Mouse (Mus musculus) cortical plate, adult 2 months (tissue): ENCODE measurements at regions not wholly inside any gene's neighbourhood (a gene's known extent, or its start where the extent isn't known, plus 50 kb on each side); places are given as distances from the start of the nearest gene placed in this dataset.

Experiments
- H3K27ac ChIP-seq: fragments of 200-500 bp; 2 replicates; pipeline ENCODE4 v1.5.1; 2012; ENCODE audit warnings: low read length, control low read depth, inconsistent platforms; ENCODE audit not compliant: insufficient read depth
- H3K4me1 ChIP-seq: fragments of 200-500 bp; 2 replicates; pipeline ENCODE4 v1.6.1; 2011; ENCODE audit warnings: low read length; ENCODE audit not compliant: control insufficient read depth, insufficient read depth
- H3K4me3 ChIP-seq: fragments of 200-500 bp; 2 replicates; pipeline ENCODE4 v1.5.1; 2011; ENCODE audit warnings: mild to moderate bottlenecking, low read length, control low read depth; ENCODE audit not compliant: insufficient read depth
- CTCF ChIP-seq: fragments of 200-500 bp; IDR thresholded peaks from 2 replicates; pipeline ENCODE4 v1.5.1; 2011; ENCODE audit warnings: mild to moderate bottlenecking, control low read depth, low read length; ENCODE audit not compliant: insufficient read depth; ENCODE audit errors: extremely low read depth
- POLR2A ChIP-seq: fragments of 200-500 bp; IDR thresholded peaks from 2 replicates; pipeline ENCODE4 v1.6.1; 2011; ENCODE audit warnings: mild to moderate bottlenecking, low read length, control low read depth; ENCODE audit not compliant: insufficient read depth; ENCODE audit errors: extremely low read depth

DNA sequence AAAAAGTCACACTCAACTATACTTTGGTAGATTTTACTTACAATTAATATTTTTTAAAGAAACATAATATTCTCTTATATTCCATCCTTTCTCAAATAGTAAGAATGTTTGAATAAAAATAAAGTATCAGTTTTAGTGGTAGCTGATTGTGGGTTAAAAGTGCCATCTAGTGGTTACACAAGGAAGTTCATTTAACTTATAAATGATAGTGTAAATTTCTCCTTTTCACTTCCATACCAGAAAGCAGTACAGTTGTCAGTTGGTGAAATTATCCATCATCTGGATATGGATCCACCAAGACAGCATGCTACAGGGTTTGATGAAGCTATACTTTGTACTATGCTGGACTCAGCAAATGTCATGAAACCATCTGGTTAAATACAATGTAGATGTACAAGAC is 124.7 kb downstream of the Adamts1 start:
- TF ChIP-seq CTCF (no peak), POLR2A (no peak)
- Histone ChIP-seq H3K4me3 (no peak overlapping the region), H3K27ac (no peak overlapping the region), H3K4me1 (no peaks in the 10 kb centered on the region; the same call in 1 of the 2 replicates)

DNA sequence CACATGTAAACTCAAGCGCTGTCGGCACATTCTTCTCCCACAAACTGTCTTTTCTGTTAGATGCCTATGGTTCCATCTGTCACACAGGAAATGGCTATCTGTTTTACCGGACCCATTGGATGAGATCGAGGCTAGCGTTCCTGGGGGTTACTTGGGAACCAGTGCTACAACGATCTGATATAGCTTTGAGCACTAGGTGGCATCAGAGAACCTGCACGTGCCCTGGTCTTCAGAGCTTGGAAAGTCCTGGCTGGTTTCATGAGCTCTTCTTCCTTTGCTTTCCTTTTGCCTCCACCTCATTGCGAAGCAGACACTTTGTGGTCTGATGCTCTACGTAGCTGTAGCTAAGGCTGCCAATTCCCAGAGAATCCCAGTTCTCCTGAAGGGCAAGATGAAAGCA is 123.8 kb upstream of the Cyyr1 start:
- Histone ChIP-seq H3K4me3 (no peak overlapping the region), H3K4me1 (no peaks in the 10 kb centered on the region; the same call in 1 of the 2 replicates), H3K27ac (no peak overlapping the region)
- peak; percentile 46 for TF ChIP-seq CTCF
- no peak for TF ChIP-seq POLR2A

DNA sequence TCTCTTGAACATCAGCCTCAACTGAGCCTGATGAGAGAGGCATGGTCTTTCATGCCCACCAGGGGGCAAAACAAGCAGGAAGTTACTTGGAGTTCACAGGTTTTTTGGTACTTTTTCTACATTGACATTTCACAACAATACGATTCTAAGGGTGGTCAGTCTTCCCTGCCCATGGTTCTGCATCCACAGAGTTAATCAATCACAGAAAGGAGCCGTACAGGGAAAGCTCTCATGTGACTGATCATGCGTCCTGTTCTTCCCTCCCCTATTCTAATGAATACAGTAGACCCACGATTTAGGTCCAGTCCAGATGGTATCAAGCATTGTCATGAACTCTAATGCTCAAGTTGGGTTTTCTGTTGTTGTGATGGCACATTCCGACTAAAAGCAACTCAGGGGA is 115.6 kb upstream of the Cyyr1 start:
- TF ChIP-seq CTCF = no peak
- TF ChIP-seq POLR2A = no peak
- Histone ChIP-seq H3K4me1 (no peaks in the 10 kb centered on the region), H3K4me3 (no peak overlapping the region), H3K27ac (no peak overlapping the region)

DNA sequence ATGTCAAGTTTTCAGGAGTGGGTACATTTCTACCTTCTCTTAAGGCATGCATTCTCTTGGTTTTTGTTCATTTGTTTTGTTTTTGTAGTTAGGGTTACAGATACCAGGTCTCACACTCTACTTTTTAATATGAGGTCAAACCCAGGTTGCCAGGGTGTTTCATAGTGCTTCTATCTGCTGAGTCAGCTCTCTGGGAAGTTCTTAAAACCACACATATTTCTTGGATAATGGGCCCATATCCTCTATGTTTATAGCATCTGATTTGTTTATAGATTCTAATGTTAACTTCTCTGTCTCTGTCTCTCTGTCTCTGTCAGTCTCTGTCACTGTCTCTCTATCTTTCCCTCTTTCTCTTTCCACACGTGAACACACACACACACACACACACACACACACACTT is 114.6 kb upstream of the Cyyr1 start:
- H3K4me1 ChIP-seq = no peaks in the 10 kb centered on the region
- TF ChIP-seq POLR2A (no peak), CTCF (no peak)
- no peak overlapping the region for H3K27ac ChIP-seq
- no peak overlapping the region for H3K4me3 ChIP-seq

DNA sequence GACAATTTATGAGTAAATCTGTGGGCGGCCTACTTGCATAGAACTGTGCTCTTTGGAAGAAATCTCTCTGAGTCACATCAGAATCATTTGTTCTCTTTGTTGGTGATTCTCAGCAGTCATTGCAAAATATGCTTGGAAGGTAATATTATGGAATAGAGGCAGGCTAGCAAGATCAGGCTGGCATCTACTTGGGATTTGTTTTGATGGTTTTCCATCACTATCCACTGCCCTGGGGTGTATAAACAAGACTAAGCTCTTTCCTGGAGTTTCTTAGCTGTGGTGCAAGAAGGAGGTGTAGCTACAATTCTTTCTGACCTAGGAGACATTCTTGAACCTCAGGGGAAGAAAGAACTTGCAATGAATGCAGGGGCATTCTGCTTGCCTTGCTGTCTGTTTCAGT is 96.3 kb upstream of the Cyyr1 start:
- TF ChIP-seq POLR2A (no peak), CTCF (no peak)
- H3K27ac ChIP-seq = no peak overlapping the region
- no peaks in the 10 kb centered on the region for H3K4me1 ChIP-seq
- H3K4me3 ChIP-seq = no peak overlapping the region

DNA sequence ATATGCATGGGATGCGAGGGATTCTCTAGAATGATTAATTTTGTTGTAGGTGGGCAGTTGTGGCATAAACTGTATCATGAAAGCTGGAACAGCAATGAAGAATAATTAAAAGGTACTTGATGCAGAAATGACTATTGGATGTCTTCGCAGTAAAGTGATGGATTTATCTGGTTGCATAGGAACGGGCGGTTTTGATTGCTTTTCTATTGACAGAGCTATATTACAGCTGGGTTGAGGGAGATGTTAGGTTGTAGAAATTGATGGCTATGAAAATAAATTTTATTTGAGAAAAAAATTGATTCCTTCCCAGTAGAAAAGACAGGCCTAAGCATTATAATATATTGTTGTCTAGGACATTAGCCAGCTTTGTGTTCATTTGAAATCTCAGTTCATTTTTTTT is 87.8 kb upstream of the Cyyr1 start:
- no peak for TF ChIP-seq POLR2A
- no peak for TF ChIP-seq CTCF
- Histone ChIP-seq H3K4me1 (no peaks in the 10 kb centered on the region), H3K27ac (no peak overlapping the region), H3K4me3 (no peak overlapping the region)

DNA sequence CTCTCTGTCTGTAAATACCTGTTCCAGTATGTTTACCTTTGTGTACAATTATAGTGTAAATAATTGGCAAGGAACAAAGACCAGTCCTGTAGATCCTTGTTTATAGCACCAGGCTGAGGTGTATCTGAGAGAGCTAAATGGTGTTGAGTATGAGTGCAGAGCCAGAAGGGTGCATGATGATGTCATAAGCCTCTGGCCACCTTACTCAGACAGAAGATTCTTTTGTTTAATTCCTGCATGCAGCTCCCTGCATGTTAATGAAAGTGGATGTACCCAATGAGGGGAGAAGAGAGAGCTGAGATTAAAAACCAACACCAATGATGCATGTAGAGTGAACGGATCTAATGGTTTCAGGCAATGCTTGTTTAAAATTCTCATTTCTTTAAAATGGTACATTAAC is 83.9 kb upstream of the Cyyr1 start:
- no peak overlapping the region for H3K4me3 ChIP-seq
- H3K27ac ChIP-seq = no peak overlapping the region
- TF ChIP-seq CTCF (no peak), POLR2A (no peak)
- H3K4me1 ChIP-seq = no peaks in the 10 kb centered on the region

DNA sequence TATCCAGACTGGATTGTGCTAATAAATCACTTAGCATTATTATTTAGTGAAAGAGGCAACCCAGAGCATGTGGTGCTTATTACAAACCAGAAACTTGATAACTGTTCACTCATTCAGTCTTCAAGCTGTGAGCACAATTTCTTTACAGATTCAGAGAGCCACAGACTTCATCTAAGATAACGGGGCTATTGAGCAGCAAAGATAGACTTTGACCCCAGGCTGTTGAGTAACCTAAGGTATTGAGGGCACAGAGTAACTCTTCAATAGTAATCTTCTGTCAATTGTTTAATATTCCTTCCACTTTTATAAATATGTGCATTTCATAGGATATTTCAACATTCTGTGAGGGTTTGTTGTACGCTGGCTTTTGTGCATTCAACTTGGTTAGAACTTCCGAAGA is 76.5 kb upstream of the Cyyr1 start:
- no peak overlapping the region for H3K27ac ChIP-seq
- H3K4me1 ChIP-seq = no peaks in the 10 kb centered on the region
- TF ChIP-seq CTCF (no peak), POLR2A (no peak)
- H3K4me3 ChIP-seq = no peak overlapping the region

DNA sequence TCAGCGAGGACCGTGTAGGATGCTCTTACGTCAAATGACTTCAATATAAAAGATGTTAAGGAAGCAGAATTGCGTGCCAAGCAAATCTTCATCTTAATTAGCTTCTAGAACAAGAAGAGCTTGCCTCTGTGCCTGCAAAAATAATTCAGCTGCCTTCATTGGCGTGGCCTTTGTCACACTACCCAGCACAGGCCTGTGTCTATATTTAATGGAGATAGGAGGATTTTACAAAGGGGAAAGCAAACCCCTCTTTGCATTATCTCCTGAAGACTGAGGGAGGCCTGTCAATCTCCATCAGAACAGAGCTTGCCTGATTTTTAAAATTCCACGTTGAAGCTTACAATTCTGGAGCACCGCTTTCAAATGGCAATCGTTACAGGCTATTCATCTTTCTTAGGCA is 71.3 kb upstream of the Cyyr1 start:
- no peak overlapping the region for H3K27ac ChIP-seq
- TF ChIP-seq CTCF (no peak), POLR2A (no peak)
- no peaks in the 10 kb centered on the region for H3K4me1 ChIP-seq
- H3K4me3 ChIP-seq = no peak overlapping the region

DNA sequence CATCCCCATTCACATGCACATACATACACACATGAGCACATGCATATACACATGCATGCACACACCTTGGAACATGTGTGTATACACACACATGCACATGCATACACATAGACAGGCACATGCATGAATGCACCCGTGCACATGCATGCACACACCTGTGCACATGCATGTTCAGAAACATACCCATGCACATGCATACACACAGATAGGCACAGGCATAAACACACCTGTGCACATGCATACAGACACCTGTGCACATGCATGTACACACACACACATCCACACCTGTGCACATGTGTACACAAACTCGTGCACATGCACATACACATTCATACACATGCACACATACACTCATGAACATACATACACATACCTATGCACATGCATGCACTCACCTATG is 50.9 kb upstream of the Cyyr1 start:
- Histone ChIP-seq H3K27ac (no peak overlapping the region), H3K4me3 (no peak overlapping the region), H3K4me1 (no peaks in the 10 kb centered on the region)
- TF ChIP-seq CTCF = no peak
- no peak for TF ChIP-seq POLR2A
